Mouse (Mus musculus) cerebellum, postnatal 4 days (tissue): Measurements from ENCODE around the gene Nelfe.

Experiments
- DNase-seq, 2 experiments: peaks; one replicate each; pipeline ENCODE4 v3.0.0; 2022; ENCODE audit warnings: low spot score in 2 of 2, mixed read lengths in 1 of 2

Gene Nelfe

GRCm38 (mm10) chr17:34847192-34847591, 3.0 kb upstream of the Nelfe start:
- no peak for DNase-seq

GRCm38 (mm10) chr17:34847615-34848014, 2.6 kb upstream of the Nelfe start:
- no peak for DNase-seq

DNA sequence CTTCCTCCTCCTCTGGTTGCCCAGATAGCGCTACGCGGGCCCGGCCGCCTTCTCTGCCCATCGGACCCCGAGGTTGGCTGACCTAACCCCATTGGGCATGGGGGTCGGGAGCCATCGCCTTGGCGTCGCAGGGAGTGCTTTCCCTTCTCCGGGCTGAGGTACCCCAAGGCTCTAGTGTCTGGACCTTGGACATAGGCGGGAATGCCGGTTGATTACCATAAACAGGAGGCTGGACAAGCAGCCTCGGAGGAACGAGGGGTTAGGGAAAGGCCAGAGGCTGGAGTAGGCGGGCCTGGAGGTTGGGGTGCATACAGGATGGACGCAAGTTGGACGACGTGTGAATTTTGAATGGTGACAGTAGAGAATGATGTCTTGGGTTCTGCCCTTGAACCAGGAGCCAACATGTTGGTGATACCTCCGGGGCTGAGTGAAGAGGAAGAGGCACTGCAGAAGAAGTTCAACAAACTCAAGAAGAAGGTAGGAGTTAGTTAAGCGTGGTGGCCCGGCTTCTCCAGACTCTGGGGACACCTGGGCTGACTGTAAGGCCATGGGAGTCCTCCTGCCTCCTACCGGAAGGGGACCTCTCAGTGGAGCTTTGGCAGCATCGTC, 430 bp downstream of the Nelfe start:
- no peak for DNase-seq

DNA sequence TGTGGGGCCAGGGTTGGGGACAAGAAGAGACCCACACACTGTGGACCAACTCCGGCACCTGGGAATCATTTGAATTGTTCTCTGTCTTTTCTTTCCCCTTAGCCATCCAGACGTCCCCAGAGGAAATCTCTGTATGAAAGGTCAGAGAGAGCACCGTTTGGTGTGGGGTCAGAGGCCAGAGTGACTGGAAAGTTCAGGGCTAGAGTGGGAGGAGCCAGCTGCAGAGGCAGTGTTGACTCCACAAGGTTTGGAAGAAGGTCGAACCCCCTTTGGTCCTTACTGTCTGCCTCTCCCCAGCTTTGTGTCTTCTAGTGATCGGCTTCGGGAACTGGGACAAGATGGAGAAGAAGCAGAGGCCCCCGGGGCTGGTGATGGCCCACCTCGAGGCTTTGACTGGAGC, 3.3 kb downstream of the Nelfe start:
- DNase-seq = no peak

GRCm38 (mm10) chr17:34854761-34855160, 4.6 kb downstream of the Nelfe start:
- DNase-seq = no peak

DNA sequence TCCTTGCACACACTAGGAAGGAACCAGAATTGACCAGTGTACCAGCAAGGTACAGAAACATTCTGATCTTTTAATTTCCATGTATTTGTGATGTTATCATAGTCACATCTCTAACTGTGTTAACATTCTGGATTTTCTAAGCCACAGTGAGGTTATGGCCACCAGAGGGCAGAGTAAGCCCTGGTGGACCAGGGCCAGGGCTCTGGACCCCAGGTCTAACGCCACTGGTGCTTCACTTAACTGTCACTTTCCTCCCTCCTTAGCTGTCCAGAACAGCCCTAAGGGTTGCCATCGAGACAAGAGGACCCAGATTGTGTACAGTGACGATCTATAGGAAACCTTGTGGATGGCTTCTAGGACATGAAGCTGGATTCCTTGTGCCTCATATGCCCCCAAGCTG, 5.6 kb downstream of the Nelfe start:
- DNase-seq = peak in 1 of 2 experiments; percentile 55

DNA sequence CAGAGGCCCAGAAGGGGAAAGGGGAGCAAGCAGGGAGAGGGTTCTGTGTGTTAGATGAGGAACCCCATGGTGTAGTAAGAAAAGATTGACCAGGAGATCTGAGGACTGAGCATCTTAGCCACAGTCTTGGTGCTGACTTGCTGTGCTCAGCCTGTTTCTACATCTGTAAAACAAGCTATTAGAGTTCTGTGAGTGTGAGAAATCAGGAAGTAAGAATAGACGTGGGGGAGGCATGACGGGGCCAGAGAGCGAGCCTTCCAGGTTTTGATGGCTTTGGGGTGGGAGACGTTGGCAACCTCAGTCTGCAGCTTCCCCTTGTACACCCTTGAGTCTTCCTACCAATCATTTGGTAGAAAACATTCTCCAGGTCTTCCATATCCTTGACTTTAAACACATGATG, 8.5 kb downstream of the Nelfe start:
- DNase-seq = no peak

GRCm38 (mm10) chr17:34860514-34860913, 10.3 kb downstream of the Nelfe start:
- DNase-seq = no peak

DNA sequence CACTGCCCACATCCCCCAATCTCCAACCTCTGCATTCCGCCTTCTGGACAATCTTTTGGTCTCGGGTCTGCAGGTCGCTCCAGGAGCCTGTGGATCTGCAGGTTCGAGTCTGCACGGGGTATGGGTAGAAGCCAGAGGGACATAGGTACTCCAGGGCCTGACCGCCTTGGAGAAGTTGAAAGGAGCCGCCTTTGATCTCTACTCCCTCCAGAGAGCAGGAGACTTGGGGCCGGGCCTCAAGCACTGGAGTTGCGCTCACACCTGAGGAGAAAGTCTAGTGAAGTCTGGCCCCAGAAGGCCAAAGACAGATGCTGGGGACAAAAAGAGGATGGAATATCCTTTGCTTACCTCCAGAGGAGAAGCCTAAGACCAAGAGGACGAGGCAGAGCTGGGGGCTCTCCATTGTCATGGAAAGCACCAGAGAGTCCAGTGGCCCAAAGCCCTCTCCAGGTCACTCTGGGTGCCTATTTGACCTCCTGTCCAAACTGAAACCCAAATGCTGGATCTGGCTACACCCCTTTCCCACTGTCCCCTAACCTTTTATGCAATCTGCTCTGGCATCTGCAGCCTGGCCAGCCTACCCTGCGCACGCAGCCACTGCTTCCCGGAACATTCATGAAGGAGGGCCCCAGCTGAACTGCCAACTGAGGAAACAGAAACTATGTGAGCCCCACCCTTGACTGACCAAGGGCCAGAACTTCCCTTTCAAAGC, 11.7 kb downstream of the Nelfe start:
- DNase-seq = no peak

DNA sequence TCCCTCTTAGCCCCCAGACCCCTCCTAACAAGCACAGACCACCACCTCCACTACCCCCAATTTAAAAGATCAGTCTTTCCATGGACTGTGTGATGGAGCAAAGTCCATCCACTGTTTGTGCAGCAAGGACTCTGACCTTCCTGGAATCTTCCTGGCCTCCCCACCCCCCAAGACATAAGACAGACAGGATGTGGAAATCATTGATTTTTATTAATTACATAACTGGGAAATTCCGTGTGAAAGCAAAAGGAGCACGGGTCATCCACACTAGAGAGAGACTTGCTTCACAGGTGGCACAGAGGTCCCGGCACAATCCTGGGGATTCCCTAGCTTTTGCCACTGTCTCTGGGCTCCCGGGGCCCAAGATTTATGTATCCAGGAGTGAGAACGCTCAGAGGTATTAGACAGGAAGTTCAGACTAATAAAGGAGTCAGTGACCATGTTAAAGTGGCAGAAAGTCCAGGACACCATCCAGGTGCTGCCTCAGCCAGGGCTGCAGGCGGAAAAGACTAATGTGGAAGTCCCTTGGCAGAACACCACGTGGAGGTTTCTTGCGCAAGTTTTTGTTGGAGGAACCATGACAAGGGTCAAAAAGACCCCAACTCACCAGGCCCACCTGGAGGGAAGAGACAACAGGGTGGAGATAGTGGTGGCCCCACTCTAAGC, 12.4 kb downstream of the Nelfe start, which contains the start of gene Cfb:
Gene Cfb, minus strand, starts transcription at position 103 of the 666 bp plus-strand sequence.
- DNase-seq = no peak

- DNase-seq = no peak
Observed at GRCm38 (mm10) chr17:34865981-34866380, 15.8 kb downstream of the Nelfe start.

DNA sequence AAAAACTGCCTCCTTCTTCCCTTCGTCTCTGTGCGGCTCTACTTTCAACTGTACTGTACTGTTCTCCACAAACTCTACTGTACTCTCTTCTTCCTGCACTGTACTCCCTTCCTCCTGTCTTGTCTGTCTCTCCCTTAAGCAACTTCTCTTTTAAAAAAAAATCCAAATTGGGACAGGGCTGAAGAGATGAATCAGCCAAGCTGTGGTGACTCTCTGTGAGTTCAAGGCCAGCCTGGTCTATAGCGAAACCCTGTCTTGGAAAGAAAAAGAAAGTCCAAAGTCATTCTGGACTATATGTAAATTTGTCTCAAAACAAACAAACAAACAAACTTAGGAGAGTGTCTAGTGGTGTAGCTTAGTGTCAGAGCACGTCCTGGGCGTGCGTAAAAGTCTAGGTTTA, 24.1 kb downstream of the Nelfe start:
- DNase-seq = no peak

- no peak for DNase-seq
Observed at GRCm38 (mm10) chr17:34879336-34879879, 29.2 kb downstream of the Nelfe start, which contains the start of gene Zbtb12. Gene Zbtb12 (plus strand): TSS chr17:34879483.

DNA sequence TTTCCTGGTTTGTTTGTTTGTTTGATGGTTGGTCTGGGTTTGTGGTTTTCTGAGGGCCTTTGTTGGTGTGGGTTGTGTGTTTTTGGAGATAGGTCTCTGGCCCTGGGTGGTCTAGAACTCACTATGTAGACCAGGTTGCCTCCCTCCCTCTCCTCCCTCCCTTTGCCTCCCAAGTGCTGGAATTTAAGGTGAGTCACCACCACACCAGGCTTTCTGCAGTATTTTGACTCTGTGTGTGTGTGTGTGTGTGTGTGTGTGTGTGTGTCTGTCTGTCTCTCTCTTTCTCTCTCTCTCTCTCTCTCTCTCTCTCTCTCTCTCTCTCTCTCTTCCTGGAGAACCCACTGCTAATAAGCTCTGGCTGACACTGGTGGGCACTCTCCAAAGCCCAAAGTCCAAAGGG, 31.0 kb downstream of the Nelfe start:
- no peak for DNase-seq

- no peak for DNase-seq
Observed at GRCm38 (mm10) chr17:34881683-34882310, 31.6 kb downstream of the Nelfe start, which contains the start of gene Gm20547. Gene Gm20547 (minus strand): TSS chr17:34882042.

DNA sequence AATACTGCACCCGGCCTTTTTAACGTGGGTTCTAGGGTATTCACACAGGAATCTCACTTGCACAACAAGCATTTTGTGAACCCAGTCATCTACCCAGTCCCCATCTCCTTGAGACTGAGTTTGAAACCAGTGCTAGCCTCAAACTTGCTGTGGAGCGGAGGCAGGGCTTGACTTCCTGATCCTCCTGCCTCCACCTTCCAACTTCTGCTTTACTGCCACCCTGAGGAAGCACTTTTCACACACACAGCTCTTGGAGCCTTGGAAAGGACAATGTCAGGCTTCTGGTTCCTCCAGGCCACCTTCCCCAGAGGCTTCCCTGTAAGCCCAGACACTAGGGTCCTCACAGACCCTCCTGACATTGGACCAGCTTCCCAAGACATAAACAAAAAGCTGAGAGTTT, 33.1 kb downstream of the Nelfe start:
- no peak for DNase-seq

DNA sequence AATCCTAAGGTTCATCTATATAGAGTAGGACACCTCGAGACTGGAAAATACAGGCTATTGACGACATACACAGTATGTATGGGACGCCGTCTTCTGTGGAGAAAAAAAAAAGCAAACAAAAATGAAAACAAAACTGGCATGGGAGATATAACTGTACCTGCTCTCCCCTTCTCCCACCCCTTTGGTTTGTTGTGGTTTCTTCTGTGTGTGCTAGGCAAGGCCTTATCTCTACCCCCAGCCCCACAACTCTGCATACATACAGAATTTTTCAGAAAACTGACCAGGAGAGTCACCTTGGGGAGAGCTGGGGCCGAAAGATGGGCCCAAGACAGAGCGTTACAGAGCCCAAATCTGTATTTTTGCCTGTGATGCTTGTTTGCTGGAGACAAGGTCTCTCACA, 34.5 kb downstream of the Nelfe start:
- DNase-seq = no peak

DNA sequence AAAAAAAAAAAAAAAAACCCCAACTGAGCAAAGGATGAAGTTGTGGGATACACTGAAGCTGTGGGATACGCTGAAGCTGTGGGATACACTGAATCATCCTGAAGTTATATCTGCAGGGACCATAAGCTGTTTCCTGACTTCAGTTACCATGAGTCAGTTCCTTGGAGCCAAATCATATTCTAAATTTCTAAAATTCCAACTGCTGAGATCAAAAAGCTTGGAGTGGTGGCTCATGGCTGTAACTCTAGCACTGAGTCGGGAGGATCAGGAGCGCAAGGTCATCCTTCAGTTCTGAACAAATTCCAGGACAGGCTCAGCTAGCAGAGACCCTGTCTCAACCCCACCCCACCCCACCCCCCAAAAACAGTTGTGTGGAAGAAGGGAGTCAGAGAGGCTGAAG, 35.4 kb downstream of the Nelfe start:
- DNase-seq = no peak

GRCm38 (mm10) chr17:34887942-34888341, 37.8 kb downstream of the Nelfe start:
- DNase-seq = no peak

DNA sequence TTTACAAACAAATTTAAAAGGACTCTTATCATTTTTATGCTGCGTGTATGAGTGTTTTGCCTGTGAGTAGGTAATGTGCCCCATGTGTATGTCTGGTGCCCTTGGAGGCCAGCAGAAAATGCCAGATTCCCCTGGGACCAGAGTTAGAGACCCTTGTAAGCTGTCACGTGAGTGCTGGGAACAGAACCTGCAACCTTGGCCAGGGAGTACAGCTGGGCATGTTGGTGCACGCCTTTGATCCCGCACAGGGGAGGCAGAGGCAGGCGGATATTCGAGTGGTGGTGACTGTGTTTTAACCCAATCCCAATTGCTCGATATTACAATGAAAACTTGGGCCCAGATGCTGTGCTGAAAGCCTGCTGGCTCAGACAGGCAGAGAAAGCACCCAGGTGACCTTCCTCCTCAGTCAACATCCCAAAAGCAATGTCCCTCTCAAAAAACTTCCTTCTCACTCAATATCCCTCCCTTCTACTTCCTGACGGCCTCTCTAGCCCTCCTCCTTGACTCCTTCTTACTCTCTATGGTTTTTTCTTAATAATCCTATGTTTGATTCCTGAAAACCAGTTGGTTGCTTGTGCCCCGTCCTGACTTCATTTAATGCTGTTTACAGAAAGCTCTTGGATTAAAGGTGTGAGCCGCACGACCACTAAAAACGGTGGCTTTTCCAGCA, 40.0 kb downstream of the Nelfe start:
- DNase-seq = no peak

DNA sequence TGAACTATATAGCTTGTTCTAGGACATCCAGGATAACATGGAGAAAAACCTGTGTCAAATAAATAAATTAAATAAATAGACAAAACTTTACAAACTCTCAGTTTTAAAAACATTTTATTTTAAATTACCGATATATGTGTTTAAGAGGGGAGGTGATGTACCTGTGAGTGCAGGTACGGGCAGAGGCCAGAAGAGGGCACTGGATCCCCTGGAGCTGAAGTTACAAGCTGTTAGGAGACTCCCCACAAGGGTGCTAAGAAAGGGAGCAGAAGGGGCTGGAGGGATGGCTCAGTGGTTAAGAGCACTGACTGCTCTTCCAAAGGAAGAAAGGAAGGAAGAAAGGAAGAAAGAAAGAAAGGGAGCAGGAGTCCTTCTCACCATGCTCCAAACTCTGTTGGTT, 41.2 kb downstream of the Nelfe start:
- no peak for DNase-seq
